Mouse (Mus musculus) limb, embryonic 12.5 days (tissue): ENCODE results near the gene Il6st. TPM values are rescaled to one million over a fixed set of nuclear protein-coding genes. Genes with fewer than 3 reads are reported as not detected.

Experiments
- ATAC-seq: fragments of 200-750 bp; cut with Nextera tagmentation; 2 replicates; pipeline ENCODE4 v1.8.0; 2017; ENCODE audit warnings: low read depth, moderate TSS enrichment; ENCODE audit not compliant: insufficient number of reproducible peaks, insufficient read depth, low FRiP score, low TSS enrichment
- H3K27ac ChIP-seq: fragments of 300-500 bp; sonication (generic); 2 replicates; pipeline ENCODE4 v1.5.1; 2016; ENCODE audit warnings: mild to moderate bottlenecking, moderate library complexity
- H3K27me3 ChIP-seq: fragments of 300-500 bp; sonication (generic); 2 replicates; pipeline ENCODE4 v1.6.1; 2016; ENCODE audit warnings: mild to moderate bottlenecking, moderate library complexity
- H3K36me3 ChIP-seq: fragments of 300-500 bp; sonication (generic); 2 replicates; pipeline ENCODE4 v1.6.1; 2016; ENCODE audit warnings: mild to moderate bottlenecking, moderate library complexity
- H3K4me1 ChIP-seq: fragments of 300-500 bp; sonication (generic); replicated peaks from 2 replicates; pipeline ENCODE4 v1.6.1; 2016
- H3K4me2 ChIP-seq: fragments of 300-500 bp; sonication (generic); 2 replicates; pipeline ENCODE4 v1.6.1; 2016; ENCODE audit warnings: mild to moderate bottlenecking, moderate library complexity
- H3K4me3 ChIP-seq: fragments of 300-500 bp; sonication (generic); replicated peaks from 2 replicates; pipeline ENCODE4 v1.5.1; 2016; ENCODE audit warnings: mild to moderate bottlenecking
- H3K9ac ChIP-seq: fragments of 300-500 bp; sonication (generic); replicated peaks from 2 replicates; pipeline ENCODE4 v1.6.1; 2016; ENCODE audit warnings: mild to moderate bottlenecking, moderate library complexity
- H3K9me3 ChIP-seq: fragments of 300-500 bp; sonication (generic); 2 replicates; pipeline ENCODE4 v1.6.1; 2016; ENCODE audit warnings: mild to moderate bottlenecking, moderate library complexity
- WGBS: fragments of 180-500 bp; shearing (Covaris S2); methylation state at CpG from one replicate; pipeline ENCODE4 v1.1.7; 2016; 5-methylcytosine and 5-hydroxymethylcytosine counted together
- polyA plus RNA-seq: library from polyadenylated mRNA; unstranded; fragments of >200 nt; fragmentation: Nextera tagmentation; extraction: Ambion mirVana; gene quantifications from 2 replicates; pipeline ENCODE4 v1.2.1, GENCODE M21; 2016

Gene Il6st
- polyA plus RNA-seq, 1 experiment from 2014 or later: 25.7 TPM

GRCm38 (mm10) chr13:112466136-112466945 is 2.5 kb downstream of the Il6st start:
- H3K27ac ChIP-seq: no peak overlapping the region
- no peaks in the 10 kb centered on the region for H3K9me3 ChIP-seq
- 0 out of 2 replicates have a peak, but pooled peaks cover 3% of the 10 kb centered on the region for H3K36me3 ChIP-seq
- H3K27me3 ChIP-seq: no peaks in the 10 kb centered on the region
- H3K4me2 ChIP-seq: peak overlapping the region; percentile 86; the same call in 1 of the 2 replicates
- no peak overlapping the region for H3K9ac ChIP-seq
- peaks cover 18% of the 10 kb centered on the region for H3K4me1 ChIP-seq
- no peak overlapping the region for H3K4me3 ChIP-seq
- ATAC-seq: no peak
- 86% methylated on average over 19 of the region's 19 CpGs for WGBS

GRCm38 (mm10) chr13:112466946-112467255 is 3.0 kb downstream of the Il6st start:
- Histone ChIP-seq H3K9me3 (no peaks in the 10 kb centered on the region), H3K27me3 (no peaks in the 10 kb centered on the region), H3K4me2 (no peak overlapping the region), H3K4me1 (peaks cover 18% of the 10 kb centered on the region), H3K36me3 (0 out of 2 replicates have a peak, but pooled peaks cover 3% of the 10 kb centered on the region), H3K27ac (no peak overlapping the region), H3K9ac (no peak overlapping the region), H3K4me3 (no peak overlapping the region)
- no peak for ATAC-seq
- WGBS: 82% methylated on average over 3 of the region's 3 CpGs

GRCm38 (mm10) chr13:112467384-112467783 is 3.5 kb downstream of the Il6st start:
- peaks cover 18% of the 10 kb centered on the region for H3K4me1 ChIP-seq
- no peak overlapping the region for H3K27ac ChIP-seq
- WGBS: 91% methylated on average over 9 of the region's 9 CpGs
- 0 out of 2 replicates have a peak, but pooled peaks cover 3% of the 10 kb centered on the region for H3K36me3 ChIP-seq
- no peak overlapping the region for H3K4me3 ChIP-seq
- no peak for ATAC-seq
- no peak overlapping the region for H3K9ac ChIP-seq
- H3K27me3 ChIP-seq: no peaks in the 10 kb centered on the region
- no peaks in the 10 kb centered on the region for H3K9me3 ChIP-seq
- no peak overlapping the region for H3K4me2 ChIP-seq

- H3K27ac ChIP-seq: no peak overlapping the region
- H3K27me3 ChIP-seq: no peaks in the 10 kb centered on the region
- no peaks in the 10 kb centered on the region for H3K9me3 ChIP-seq
- ATAC-seq: no peak
- H3K4me3 ChIP-seq: no peak overlapping the region
- peaks cover 17% of the 10 kb centered on the region for H3K4me1 ChIP-seq
- 81% methylated on average over 5 of the region's 5 CpGs for WGBS
- H3K4me2 ChIP-seq: no peak overlapping the region
- H3K9ac ChIP-seq: no peak overlapping the region
- 0 out of 2 replicates have a peak, but pooled peaks cover 3% of the 10 kb centered on the region for H3K36me3 ChIP-seq
These were observed 5.6 kb downstream of the Il6st start for GRCm38 (mm10) chr13:112469491-112469890.

GRCm38 (mm10) chr13:112471201-112471600 is 7.3 kb downstream of the Il6st start:
- ATAC-seq: no peak
- H3K4me3 ChIP-seq: no peak overlapping the region
- no peaks in the 10 kb centered on the region for H3K27me3 ChIP-seq
- 0 out of 2 replicates have a peak, but pooled peaks cover 4% of the 10 kb centered on the region for H3K9me3 ChIP-seq
- peaks cover 13% of the 10 kb centered on the region for H3K36me3 ChIP-seq
- WGBS: 93% methylated on average over 9 of the region's 9 CpGs
- H3K9ac ChIP-seq: no peak overlapping the region
- no peak overlapping the region for H3K27ac ChIP-seq
- no peak overlapping the region for H3K4me2 ChIP-seq
- peaks cover 10% of the 10 kb centered on the region for H3K4me1 ChIP-seq

GRCm38 (mm10) chr13:112472401-112473023 is 8.6 kb downstream of the Il6st start:
- WGBS: 89% methylated on average over 19 of the region's 19 CpGs
- H3K9me3 ChIP-seq: 0 out of 2 replicates have a peak, but pooled peaks cover 7% of the 10 kb centered on the region
- no peak overlapping the region for H3K9ac ChIP-seq
- no peak for ATAC-seq
- no peak overlapping the region for H3K4me2 ChIP-seq
- no peak overlapping the region for H3K27ac ChIP-seq
- H3K4me1 ChIP-seq: peaks cover 4% of the 10 kb centered on the region; the same call in 1 of the 2 replicates
- H3K36me3 ChIP-seq: peaks cover 18% of the 10 kb centered on the region
- H3K4me3 ChIP-seq: no peak overlapping the region
- H3K27me3 ChIP-seq: no peaks in the 10 kb centered on the region

GRCm38 (mm10) chr13:112473757-112474755 is 10.2 kb downstream of the Il6st start:
- H3K4me3 ChIP-seq: no peak overlapping the region
- H3K4me1 ChIP-seq: peaks cover 4% of the 10 kb centered on the region; the same call in 1 of the 2 replicates
- H3K4me2 ChIP-seq: no peak overlapping the region
- no peak for ATAC-seq
- no peak overlapping the region for H3K9ac ChIP-seq
- peaks cover 20% of the 10 kb centered on the region for H3K36me3 ChIP-seq
- H3K27ac ChIP-seq: no peak overlapping the region
- WGBS: 68% methylated on average over 21 of the region's 21 CpGs
- 0 out of 2 replicates have a peak, but pooled peaks cover 7% of the 10 kb centered on the region for H3K9me3 ChIP-seq
- H3K27me3 ChIP-seq: no peaks in the 10 kb centered on the region

GRCm38 (mm10) chr13:112479032-112479431 is 15.2 kb downstream of the Il6st start:
- WGBS: 84% methylated on average over 7 of the region's 7 CpGs
- Histone ChIP-seq H3K4me1 (no peaks in the 10 kb centered on the region), H3K4me3 (no peak overlapping the region), H3K9me3 (0 out of 2 replicates have a peak, but pooled peaks cover 7% of the 10 kb centered on the region), H3K9ac (no peak overlapping the region), H3K36me3 (peaks cover 54% of the 10 kb centered on the region), H3K27me3 (no peaks in the 10 kb centered on the region), H3K27ac (no peak overlapping the region), H3K4me2 (no peak overlapping the region)
- ATAC-seq: no peak

- Histone ChIP-seq H3K9ac (no peak overlapping the region), H3K9me3 (0 out of 2 replicates have a peak, but pooled peaks cover 7% of the 10 kb centered on the region), H3K27ac (no peak overlapping the region), H3K4me2 (no peak overlapping the region), H3K27me3 (no peaks in the 10 kb centered on the region), H3K4me3 (no peak overlapping the region), H3K36me3 (peaks cover 61% of the 10 kb centered on the region), H3K4me1 (no peaks in the 10 kb centered on the region)
- 94% methylated on average over 15 of the region's 15 CpGs for WGBS
- ATAC-seq: no peak
These were observed 16.1 kb downstream of the Il6st start for GRCm38 (mm10) chr13:112479926-112480325.

GRCm38 (mm10) chr13:112482525-112482924 is 18.7 kb downstream of the Il6st start:
- Histone ChIP-seq H3K9ac (no peak overlapping the region), H3K4me2 (no peak overlapping the region), H3K36me3 (peaks cover 67% of the 10 kb centered on the region), H3K9me3 (no peaks in the 10 kb centered on the region), H3K27me3 (no peaks in the 10 kb centered on the region), H3K27ac (no peak overlapping the region), H3K4me1 (no peaks in the 10 kb centered on the region), H3K4me3 (no peak overlapping the region)
- WGBS: 90% methylated on average over 5 of the region's 5 CpGs
- no peak for ATAC-seq
